Mouse (Mus musculus): ENCODE measurements around the gene Cep128. TPM values are rescaled to one million over a fixed set of nuclear protein-coding genes. Genes with fewer than 3 reads are reported as not detected.
"Not testable (repeated sequence)": the region's sequence is repeated elsewhere in the genome, so short reads cannot be mapped to it uniquely, and the experiment has no call there.

Gene Cep128
- 1.9 and 3.0 TPM in 2 replicates for polyA plus RNA-seq (2012; rRNA removed)

DNA sequence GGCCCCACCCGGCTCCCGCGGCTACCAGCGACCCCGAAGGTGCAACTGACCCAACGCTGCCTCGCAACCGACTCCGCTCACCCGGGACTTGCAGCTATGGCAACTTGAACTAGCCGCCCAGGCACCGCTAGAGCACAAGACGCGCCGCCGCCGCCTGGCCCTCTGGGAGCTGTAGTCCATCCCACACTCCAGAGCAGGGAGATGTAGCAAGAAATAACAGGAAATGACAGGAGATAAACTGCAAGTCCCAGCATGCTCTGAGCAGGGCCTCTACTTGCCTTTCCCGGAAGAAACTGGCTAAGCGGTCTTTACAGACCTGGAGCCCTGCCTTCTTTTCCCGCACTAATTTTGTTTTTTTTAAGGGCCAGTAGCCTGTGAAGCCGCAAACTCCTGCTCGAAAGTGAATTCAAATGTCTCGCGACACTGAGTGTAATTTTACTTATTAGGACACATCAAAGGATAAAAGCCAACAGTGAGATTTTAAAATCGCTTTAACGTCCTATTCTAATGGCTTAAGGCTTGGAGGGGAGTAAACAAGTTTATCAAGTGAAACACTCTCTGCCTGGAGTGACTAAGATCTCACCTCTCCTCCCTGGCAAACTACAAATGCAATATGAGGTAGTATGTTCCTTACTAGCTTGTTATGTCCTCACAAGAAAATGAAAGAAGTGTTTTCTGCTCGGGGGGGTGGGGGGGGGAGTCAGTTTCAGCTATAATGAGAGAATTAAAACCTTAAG lies at the start of gene Cep128, which contains the start of gene Tshr:
Cep128 (minus strand) TSS at position 129 of the 737 bp plus-strand sequence.
Tshr (plus strand) TSS at position 283 of the 737 bp plus-strand sequence.
- peak; percentile 66 for DNase-seq (ENCODE audit: low spot score)

DNA sequence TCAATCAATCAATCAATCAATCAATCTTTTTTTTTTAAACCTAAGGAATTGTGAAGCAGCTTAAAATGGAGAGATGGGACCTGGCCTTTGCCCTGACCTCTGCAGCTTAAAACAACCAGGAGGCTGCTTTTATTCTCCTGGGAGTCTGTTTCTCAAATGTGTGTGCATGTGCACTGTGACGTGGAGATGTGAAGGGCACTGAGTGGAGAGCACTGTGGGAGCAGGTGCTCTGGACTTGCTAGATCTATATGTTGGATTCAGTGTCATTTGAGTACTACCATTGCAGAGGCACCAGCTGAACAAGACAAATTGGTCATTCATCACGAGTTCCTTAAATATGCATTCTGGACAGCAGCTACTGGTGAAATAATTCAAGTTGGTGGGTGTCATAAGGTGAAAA lies 42.9 kb upstream of the Cep128 start:
- no peak for DNase-seq (ENCODE audit: low spot score)

DNA sequence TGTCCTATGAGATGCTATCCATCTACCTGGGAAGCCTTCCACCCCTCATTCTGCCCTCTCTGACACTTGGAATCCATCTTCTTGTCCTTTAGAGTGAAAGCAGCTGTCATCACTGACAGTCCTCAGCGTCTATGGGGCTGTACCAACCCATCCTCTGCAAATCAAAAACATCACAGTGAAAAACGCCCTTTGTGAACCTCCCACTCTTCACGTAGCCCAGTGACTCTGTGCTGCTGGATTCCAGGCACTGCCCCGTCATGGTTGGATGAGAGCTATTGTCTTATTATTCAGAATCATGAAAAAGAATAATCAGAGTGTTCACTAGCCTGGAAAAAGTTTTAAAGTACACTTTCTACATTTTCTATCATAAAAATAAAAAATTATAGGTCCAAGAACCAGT lies 42.3 kb upstream of the Cep128 start:
- DNase-seq (ENCODE audit: low spot score), result no peak

DNA sequence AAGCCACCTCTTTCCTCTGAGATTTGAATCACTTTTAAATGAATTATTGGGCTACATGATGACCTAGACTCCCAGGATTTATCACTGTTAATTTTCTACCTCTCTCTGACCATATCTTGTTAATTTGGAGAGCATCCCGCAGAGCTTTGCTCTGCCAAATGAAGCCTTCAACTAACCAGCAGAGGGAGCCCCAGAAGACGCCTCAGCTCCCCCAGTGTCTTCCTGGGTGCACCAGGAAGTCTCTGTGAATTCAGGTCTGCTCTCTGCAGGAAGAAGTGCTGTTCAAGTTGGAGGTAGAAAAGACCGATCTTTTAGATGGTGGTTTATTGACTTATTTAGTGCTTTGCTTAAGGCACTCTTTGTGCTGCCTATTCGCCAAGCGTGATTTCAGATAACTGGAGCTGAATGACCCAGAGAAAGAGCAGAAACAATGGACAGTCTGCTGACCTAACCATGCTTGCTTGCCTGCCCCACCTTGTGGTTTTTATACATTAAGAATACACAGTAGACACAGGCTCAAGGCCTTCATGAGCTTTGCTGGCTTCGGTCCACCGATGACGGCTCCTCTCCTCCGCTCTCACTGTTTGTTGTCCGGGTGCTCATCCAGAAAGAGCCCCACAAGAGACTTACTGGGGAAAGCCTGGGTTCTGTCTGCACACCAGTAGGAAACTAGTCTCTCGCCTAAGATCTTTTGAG lies 39.1 kb upstream of the Cep128 start:
- no peak for DNase-seq (ENCODE audit: low spot score)

DNA sequence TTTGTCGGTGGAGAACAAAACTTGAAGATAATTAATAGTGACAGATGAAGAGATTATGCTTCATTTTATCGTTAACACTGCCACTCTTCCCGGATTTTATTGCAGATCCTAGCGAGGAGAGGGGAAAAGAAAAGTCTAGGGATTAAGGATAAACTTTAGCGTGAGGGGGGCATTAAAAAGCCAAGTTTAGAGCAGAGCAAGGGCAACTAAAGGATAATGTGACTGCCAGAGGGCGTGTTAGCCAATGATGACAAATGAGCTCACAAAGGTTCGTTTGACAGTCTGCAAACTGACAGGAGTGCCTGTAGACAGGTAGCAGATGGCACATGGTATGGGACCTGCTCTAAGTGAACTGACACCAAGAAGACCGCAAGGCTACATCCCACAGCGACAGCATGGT lies 37.1 kb upstream of the Cep128 start:
- DNase-seq (ENCODE audit: low spot score), result no peak

DNA sequence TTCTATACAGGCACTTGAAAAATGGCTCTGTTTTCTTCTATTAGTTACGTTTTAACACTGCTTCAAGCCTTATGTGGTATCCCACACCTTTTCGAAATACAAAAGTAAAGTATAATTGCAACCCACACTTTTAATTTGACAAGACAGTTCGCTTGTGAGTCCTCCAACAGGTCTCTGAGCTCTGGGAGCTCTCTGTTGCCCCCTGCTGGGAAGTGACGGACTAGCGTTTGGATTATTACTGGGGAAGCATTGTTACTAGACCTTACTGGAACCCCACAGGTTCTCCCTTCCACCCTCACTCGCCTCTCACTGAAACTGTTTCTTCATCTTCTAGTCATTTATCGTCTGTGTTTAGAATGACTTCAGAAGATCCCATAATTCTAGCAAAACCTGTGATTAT lies 34.6 kb upstream of the Cep128 start:
- DNase-seq (ENCODE audit: low spot score), result peak; percentile 27

DNA sequence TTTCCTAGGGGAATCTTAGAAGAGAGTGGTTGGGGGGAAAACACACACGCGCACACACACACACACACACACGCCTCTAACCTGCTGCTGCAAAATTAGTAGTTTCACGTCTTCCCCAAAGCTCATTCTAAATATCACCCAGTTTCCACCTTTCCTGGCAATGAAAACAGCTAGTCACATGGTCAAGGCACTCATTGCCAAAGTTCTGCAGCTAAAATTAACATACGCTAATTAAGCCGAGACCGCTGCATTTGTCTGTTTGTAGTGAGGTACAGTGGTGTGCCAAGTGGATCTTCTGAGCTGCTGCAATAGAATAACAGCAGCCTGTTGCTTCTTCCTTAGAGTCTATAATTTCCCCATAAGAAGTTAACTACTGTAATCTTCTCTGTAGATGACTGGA lies 32.6 kb upstream of the Cep128 start:
- DNase-seq (ENCODE audit: low spot score), result no peak

DNA sequence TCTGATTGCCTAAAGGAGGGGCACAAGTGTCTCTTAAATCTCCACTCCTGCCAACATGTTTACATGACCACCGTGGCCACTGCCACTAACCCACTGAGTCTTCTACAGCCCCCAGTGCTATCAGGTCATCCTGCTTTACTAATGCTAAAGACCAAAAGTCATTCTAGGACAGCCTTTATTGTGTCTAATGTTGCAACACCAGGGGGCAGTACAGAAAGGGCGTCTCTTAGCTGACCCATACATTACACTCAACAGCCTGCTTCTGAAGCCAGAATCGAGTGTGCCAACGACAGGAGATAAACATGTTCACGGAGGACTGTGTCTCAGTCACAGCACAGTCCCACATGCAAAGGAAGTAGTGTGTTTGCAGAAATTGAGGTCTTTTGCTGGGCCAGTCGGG lies 30.9 kb upstream of the Cep128 start:
- DNase-seq (ENCODE audit: low spot score), result no peak

DNA sequence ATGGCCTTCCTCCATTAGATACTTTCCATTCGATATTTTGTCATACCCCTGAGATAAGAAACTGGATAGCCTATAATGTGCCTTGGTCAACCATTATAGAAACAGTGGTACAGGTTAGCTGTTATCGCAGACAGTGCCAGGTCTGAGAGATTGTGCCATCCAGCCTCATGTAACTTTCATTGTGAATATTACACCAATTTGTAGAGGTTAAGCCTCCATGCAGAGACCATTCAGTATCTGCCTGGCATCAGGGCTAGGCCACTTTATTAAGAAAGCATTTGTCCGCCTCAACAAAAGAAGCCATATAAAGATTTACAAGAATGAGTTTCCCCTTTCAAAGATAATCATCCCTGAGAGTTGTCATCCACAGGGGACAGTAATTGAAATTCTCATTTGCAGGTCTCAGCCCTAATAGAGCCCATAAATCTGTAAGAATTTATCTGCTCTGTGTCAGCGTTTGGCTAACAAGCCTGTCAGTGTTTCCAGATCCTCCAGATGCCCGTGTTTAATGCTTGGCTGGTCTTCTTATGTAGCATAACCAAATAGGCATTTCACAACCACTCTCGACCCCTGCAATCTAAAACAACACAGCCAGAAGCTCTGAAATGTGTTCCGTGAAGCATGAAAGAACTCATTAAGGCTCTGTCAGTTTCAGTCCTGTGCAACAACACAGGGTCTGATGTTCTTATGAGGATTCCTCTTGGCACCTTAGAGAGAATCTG lies 28.4 kb upstream of the Cep128 start:
- no peak for DNase-seq (ENCODE audit: low spot score)

DNA sequence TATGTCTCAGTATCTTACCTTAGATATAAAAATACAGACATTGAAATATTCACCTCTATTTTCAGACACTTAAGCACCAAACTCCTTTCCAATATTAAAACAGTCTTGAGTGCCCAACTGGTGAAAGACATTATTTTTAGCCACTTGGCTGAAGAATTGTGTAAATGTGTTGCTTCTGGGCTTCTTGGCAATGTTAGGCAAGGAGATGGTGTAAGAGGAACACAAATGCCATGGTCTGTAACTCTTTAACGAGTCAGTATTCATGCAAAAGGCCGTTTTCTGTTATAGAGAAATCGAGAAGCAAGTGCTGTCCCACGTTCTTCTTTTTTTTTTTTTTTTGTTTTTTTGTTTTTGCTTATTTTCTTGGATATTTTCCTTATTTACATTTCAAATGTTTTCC lies 26.1 kb upstream of the Cep128 start:
- no peak for DNase-seq (ENCODE audit: low spot score)

DNA sequence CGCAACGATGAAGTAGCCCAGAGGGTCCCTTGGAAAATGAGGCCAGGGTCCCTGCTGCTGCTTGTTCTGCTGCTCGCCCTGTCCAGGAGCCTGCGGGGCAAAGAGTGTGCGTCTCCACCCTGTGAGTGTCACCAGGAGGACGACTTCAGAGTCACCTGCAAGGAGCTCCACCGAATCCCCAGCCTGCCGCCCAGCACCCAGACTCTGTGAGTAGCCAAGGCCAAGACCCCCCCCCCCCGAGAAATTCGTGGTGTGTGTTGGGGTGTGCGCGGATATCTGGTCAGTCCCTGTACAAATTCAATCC lies 16.8 kb upstream of the Cep128 start:
- DNase-seq (ENCODE audit: low spot score), result no peak

DNA sequence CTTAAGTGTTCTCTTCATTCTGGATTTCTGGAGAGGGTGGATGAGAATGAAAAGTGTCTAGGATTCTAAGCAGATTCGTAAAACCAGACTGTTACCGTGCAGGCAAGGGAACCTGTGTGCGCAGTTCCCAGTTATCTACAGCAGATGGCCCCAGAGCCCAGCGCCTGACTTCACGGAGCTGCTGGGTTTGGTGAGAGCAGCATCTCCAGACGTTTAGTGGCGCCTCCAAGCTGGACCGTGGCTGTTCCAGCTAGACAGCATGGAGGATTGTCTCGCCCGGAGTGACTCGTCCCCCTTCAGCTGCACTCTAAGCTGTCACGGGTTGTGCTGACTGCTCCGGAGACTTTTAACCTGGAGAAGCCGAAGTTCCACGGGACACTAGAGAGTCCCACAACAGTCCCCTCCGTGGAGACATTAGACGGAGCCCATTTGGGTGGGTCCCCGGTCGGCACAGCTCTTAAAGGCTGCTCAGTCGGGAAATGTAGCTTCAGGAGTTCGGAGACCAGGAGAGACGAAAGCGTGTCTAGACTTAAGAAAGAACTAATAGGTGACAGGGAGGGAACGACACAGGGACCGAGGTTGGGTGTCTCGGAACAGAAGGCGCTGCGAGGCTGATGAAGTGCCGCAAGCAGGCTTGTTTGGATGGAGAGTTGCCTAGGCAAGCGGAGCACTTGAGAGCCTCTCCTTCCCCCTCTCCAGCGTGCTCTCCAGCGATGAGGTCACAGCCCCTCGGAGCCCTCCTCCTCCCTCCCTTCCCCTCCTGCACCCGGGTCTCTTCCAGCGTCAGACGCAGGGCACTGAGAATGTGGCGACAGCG lies 16.2 kb upstream of the Cep128 start:
- DNase-seq (ENCODE audit: low spot score), result peak; percentile 31

DNA sequence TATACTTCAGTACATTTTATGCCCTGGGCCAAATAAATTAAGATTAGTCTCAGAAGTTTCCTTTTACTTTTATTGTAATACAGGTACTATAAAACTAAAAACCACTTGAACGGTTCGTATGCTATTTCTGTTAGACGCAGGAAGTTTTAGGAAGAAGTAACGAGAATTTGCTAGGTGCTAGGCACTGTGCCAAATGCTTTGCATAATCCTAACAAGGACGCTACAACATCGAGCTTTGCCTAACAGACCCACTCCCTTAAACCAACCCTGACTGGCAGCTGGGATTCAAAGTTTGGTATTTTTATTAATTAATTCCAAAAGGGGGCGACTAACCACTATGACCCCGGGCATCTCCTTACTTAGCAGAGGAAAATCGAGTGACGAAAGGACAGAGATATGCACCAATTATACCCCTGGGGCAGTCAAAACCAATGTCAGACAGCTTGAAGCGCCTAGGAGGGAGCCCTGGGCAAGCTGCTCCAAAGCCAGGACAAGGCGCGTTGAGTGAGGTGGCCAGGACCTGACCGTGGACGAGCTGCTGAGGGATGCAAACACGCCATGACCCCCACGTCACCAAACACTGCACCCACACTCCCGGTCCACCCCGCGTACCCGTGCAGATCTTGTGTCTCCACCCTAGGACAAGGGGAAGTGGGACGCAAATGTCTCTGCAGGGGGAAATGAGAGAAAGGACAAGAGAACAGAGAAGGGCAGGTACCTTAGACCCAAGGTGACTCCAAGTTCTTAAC lies 519 bp downstream of the Cep128 start:
- no peak for DNase-seq (ENCODE audit: low spot score)

DNA sequence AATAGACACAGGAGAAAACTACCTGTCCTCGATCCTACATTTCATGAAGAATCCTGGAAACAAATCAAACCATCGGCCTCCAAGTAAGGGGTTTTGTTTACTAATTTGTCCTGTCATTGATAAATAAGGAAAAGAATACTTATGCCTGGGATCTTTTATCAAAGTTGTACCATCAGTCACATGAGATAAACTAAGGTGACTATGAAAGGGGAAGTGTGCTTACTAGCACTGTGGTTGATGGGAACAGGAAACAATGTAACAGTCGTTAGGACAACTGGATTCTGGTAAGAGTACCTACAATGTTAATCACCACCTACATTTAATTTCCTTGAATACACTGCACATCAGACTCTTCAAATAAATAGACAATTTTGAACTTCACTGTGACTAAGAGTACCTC lies 15.0 kb downstream of the Cep128 start:
- DNase-seq (ENCODE audit: low spot score), result no peak

DNA sequence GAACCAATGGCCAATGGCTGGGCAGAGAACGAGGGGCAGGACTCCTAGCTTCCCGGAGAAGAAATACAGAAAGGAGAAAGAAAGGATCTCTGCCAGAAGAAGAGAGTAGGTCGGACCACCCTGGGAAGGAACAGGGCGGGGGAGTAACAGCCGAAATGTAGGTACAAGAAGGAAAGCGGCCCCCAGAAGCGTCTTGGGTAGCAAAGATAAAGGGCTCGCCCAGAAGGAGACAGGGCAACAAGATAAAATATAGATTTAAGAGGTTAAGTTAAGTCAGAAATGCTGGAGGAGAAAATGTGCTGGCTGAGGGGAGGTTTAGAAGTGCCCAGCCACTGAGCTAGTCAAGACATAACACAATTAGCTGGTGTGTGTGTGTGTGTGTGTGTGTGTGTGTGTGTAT lies 30.4 kb downstream of the Cep128 start:
- DNase-seq (ENCODE audit: low spot score), result no peak

DNA sequence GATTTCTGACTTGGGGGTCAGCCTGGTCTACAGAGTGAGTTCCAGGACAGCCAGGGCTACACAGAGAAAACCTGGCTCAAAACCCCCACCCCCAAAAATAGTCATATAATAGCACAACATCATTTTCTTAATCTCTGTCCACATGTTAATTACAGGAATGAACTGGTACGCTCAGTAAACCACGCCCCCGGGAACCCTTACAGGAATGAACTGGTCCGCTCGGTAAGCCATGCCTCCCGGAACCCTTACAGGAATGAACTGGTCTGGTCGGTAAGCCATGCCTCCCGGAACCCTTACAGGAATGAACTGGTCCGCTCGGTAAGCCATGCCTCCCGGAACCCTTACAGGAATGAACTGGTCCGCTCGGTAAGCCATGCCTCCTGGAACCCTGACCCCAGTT lies 45.6 kb downstream of the Cep128 start:
- DNase-seq (ENCODE audit: low spot score), result not testable (repeated sequence)

DNA sequence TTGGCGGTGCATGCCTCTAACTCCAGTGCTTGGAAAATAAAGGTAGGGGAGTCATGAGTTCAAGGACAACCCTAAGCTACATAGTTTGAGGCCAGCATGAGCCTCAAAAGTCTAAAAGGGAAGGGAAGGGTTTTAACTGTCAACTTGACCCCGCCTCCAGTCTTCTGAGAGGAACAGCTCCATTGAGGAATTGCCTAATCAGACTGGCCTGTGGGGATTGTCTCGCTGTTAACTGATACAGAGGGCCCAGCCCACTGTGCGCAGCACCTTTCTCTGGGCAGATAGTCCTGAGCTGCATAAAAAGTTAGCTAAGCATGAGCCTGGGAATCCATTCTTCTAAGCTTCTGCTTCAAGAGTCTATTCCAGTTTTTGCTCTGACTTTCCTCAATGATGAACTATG lies 56.7 kb downstream of the Cep128 start:
- no peak for DNase-seq (ENCODE audit: low spot score)

DNA sequence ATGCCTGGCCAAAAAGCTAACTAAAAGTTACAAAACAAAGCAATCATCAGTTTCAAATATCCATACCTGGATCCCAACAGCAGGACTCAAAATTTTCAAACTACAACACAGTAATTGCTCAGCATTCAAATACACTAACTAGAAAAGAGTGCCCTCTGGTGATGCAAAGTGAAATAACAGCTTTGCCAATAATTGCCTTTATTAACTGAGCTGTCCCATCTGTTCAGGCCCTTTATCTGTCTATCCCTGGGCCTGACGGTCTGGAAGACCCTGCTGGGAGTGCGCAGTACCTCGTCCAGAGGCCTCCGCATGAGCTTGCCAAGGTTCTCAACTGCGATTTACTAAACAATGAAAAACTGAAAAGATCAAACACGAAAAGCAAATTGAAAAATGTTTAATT lies 58.1 kb downstream of the Cep128 start:
- no peak for DNase-seq (ENCODE audit: low spot score)

DNA sequence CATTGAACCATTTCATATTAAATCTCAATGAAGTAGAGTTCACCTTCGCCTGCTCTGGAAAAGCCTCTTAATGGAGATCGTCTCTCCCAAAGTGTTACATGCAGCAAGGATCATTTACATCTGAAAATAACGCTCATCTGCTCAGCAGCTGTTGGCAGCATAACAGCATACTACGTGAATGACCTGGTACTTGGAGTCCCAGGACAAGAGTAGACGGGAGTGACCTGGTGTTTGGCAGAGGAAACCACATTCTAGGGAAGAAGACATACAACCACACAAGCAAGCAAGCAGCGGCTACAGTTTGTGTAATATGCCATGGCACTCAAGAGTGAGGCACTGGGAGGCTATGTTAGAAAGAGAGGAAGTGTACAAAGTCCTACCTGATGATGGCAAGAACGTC lies 69.2 kb downstream of the Cep128 start:
- DNase-seq (ENCODE audit: low spot score), result no peak

DNA sequence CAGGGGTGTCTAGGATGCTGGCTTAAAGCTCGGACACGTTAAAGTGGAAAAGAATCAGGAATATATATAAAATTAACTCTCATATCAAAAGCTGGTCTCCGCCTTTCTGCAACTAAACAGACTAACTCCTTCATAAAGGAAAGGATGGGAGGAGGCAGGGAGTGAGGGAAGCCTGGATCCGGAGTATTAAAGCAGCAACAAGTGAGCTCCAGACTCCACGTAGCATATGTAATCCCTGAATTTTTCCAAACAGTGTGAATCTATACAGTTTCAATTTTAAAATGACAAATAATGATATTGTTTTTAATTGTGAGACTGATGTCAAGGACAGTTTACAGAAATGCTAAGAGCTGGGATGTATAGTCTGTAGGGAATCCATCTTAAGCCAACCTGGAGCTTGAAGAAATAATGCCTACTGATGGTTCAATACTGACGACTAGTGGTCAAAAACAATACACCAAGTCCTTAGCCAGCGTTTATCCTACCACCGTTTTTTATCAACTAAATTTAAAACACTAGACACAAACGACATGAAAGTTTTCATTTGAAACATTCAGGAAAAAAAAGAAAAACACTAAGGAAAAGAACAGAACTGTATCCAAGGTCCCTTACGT lies 70.1 kb downstream of the Cep128 start:
- DNase-seq (ENCODE audit: low spot score), result no peak

DNA sequence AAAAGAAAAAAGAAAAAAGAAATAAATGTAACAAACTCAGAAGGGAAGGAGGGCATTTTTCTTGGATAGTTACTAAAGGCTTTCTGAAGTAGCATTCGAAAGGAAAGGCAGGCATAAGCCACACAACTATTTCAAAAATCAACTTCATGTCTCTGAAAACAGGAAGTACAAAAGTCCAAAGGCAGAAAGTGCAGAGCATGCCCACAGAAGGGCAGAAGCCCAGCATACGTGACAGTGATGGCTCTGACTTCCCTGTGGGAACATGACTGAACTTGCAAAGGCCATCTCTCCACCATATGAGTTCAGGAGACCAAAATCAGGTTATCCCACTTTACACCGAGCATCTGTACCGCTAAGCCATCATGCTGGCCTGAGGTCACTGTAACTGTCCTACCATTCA lies 71.6 kb downstream of the Cep128 start:
- no peak for DNase-seq (ENCODE audit: low spot score)

All from urinary bladder, adult 2 months (tissue).